ENCODE assay signal across 32 mouse cellular contexts in genomic region chr4:103039103-103039837, GRCm38 (mm10). TPM values are rescaled to one million over a fixed set of nuclear protein-coding genes. Genes with fewer than 3 reads are reported as not detected.
DNase-seq lines count a peak whose midpoint lies in the region; ATAC-seq and TF ChIP-seq lines count a peak whose summit lies in the region.
"Had no signal": no experiment of that assay in that cellular context is flagged by ENCODE, and none has a peak within 500 bp of the region (broad histone marks: within the 10 kb centered on the region; RNA-seq: fewer than 3 reads in every experiment).

No protein-coding gene starts in this region.

- no peak for TF ChIP-seq CTCF in liver, postnatal 0 days (IDR thresholded peaks at IDR 0.05; ENCODE audit: low read depth)

- no peak overlapping the region for H3K4me3 ChIP-seq in limb, embryonic 12.5 days (replicated peaks)
- H3K4me3 ChIP-seq in limb, embryonic 10.5 days, result no peak overlapping the region
- H3K4me3 ChIP-seq in liver, postnatal 0 days (ENCODE audit: low read depth, low read length), result no peak overlapping the region
- H3K4me3 ChIP-seq: embryonic facial prominence, embryonic 12.5 days; hindbrain, embryonic 15.5 days; limb, embryonic 15.5 days; megakaryocyte, embryonic 14.5 days; midbrain, embryonic 13.5 days; neural tube, embryonic 12.5 days had no signal

- intact Hi-C loops in left cerebral cortex, postnatal 14 days (cut with DNase I), result no loop called here

- no peak for ATAC-seq in limb, embryonic 12.5 days (ENCODE audit: insufficient number of reproducible peaks, insufficient read depth, low FRiP score, low TSS enrichment, low read depth)
- peak; percentile 55 for ATAC-seq in common myeloid progenitor, adult 5-6 weeks (replicated peaks; ENCODE audit: low read depth, poor library complexity, severe bottlenecking)
- ATAC-seq in liver, postnatal 0 days, result no peak
- ATAC-seq: forebrain, postnatal 0 days; intestine, embryonic 16.5 days; midbrain, embryonic 13.5 days had no signal

- H3K9me3 ChIP-seq in limb, embryonic 12.5 days, result no peaks in the 10 kb centered on the region
- no peaks in the 10 kb centered on the region for H3K9me3 ChIP-seq in limb, embryonic 10.5 days (replicated peaks)
- no peaks in the 10 kb centered on the region for H3K9me3 ChIP-seq in liver, postnatal 0 days (ENCODE audit: low read length)
- H3K9me3 ChIP-seq: embryonic facial prominence, embryonic 12.5 days; hindbrain, embryonic 15.5 days; limb, embryonic 15.5 days; megakaryocyte, embryonic 14.5 days; midbrain, embryonic 13.5 days; neural tube, embryonic 12.5 days had no signal

- WGBS in limb, embryonic 12.5 days, result 49% methylated on average over 14 of the region's 14 CpGs
- 71% methylated on average over 14 of the region's 14 CpGs for WGBS in limb, embryonic 10.5 days
- 43% methylated on average over 14 of the region's 14 CpGs for WGBS in liver, postnatal 0 days (ENCODE audit: insufficient replicate concordance)

- H3K4me2 ChIP-seq in limb, embryonic 12.5 days, result peak overlapping the region; percentile 17; the same call in 1 of the 2 replicates
- peak overlapping the region; percentile 38; the same call in 1 of the 2 replicates for H3K4me2 ChIP-seq in liver, postnatal 0 days (ENCODE audit: low read depth, low read length)
- H3K4me2 ChIP-seq: embryonic facial prominence, embryonic 12.5 days; hindbrain, embryonic 15.5 days; limb, embryonic 15.5 days; midbrain, embryonic 13.5 days; neural tube, embryonic 12.5 days had no signal

- H3K9ac ChIP-seq in limb, embryonic 12.5 days (replicated peaks), result no peak overlapping the region
- no peak overlapping the region for H3K9ac ChIP-seq in liver, postnatal 0 days (replicated peaks)
- H3K9ac ChIP-seq: embryonic facial prominence, embryonic 12.5 days; forebrain, postnatal 0 days; hindbrain, embryonic 15.5 days; limb, embryonic 15.5 days; midbrain, embryonic 13.5 days; neural tube, embryonic 12.5 days had no signal

- H3K27me3 ChIP-seq in limb, embryonic 12.5 days, result no peaks in the 10 kb centered on the region
- H3K27me3 ChIP-seq in limb, embryonic 10.5 days (ENCODE audit: low read depth, poor library complexity, severe bottlenecking), result no peaks in the 10 kb centered on the region
- H3K27me3 ChIP-seq in liver, postnatal 0 days (ENCODE audit: insufficient read depth, low read length), result no peaks in the 10 kb centered on the region
- H3K27me3 ChIP-seq: embryonic facial prominence, embryonic 12.5 days; hindbrain, embryonic 15.5 days; limb, embryonic 15.5 days; megakaryocyte, embryonic 14.5 days; midbrain, embryonic 13.5 days; neural tube, embryonic 12.5 days had no signal

- H3K36me3 ChIP-seq in limb, embryonic 12.5 days, result no peaks in the 10 kb centered on the region
- no peaks in the 10 kb centered on the region for H3K36me3 ChIP-seq in limb, embryonic 10.5 days
- H3K36me3 ChIP-seq in liver, postnatal 0 days (replicated peaks; ENCODE audit: insufficient read depth, low read length), result no peaks in the 10 kb centered on the region
- H3K36me3 ChIP-seq: embryonic facial prominence, embryonic 12.5 days; hindbrain, embryonic 15.5 days; limb, embryonic 15.5 days; neural tube, embryonic 12.5 days had no signal

- no peak for TF ChIP-seq EP300 in liver, postnatal 0 days (IDR thresholded peaks at IDR 0.05; ENCODE audit: low read depth)

- no peak for DNase-seq in limb, embryonic 10.5 days (ENCODE audit: low spot score)
- peak; percentile 43 for DNase-seq in CD4-positive helper T cell, adult 2 months (ENCODE audit: low read depth, low spot score)
- no peak for DNase-seq in liver, postnatal 0 days
- DNase-seq in left cerebral cortex, postnatal 14 days (ENCODE audit: low spot score in 2 of 2), result no peak
- DNase-seq in cerebellum, postnatal 25 days, result no peak
- DNase-seq in adipocyte (ENCODE audit: low spot score), result no peak
- DNase-seq: adrenal gland, postnatal 36 days; cerebellum, adult 11 months; cerebellum, postnatal 10 days; forebrain, postnatal 0 days; gastrocnemius, postnatal 25 days; heart, postnatal 36 days; kidney, postnatal 25 days; layer of hippocampus, postnatal 36 days; lung, adult 18-20 months; lung, postnatal 10 days; retina, postnatal 1 day had no signal

- peaks cover 22% of the 10 kb centered on the region for H3K4me1 ChIP-seq in limb, embryonic 12.5 days (replicated peaks)
- H3K4me1 ChIP-seq in limb, embryonic 10.5 days, result peaks cover 29% of the 10 kb centered on the region
- no peaks in the 10 kb centered on the region for H3K4me1 ChIP-seq in liver, postnatal 0 days (ENCODE audit: insufficient read depth)
- H3K4me1 ChIP-seq: embryonic facial prominence, embryonic 12.5 days; hindbrain, embryonic 15.5 days; midbrain, embryonic 13.5 days; neural tube, embryonic 12.5 days had no signal

- no peak overlapping the region for H3K27ac ChIP-seq in limb, embryonic 12.5 days
- no peak overlapping the region for H3K27ac ChIP-seq in limb, embryonic 10.5 days
- H3K27ac ChIP-seq in liver, postnatal 0 days (ENCODE audit: low read depth), result no peak overlapping the region
- H3K27ac ChIP-seq: embryonic facial prominence, embryonic 12.5 days; hindbrain, embryonic 15.5 days; limb, embryonic 15.5 days; midbrain, embryonic 13.5 days; neural tube, embryonic 12.5 days had no signal

RNA-seq across cellular contexts. Expression of gene Insl5, which starts 12.6 kb away (rescaled TPM):
- not detected in 2 replicates for polyA plus RNA-seq in limb, embryonic 12.5 days (2016; fragmentation: Nextera tagmentation; extraction: Ambion mirVana)
- polyA plus RNA-seq in limb, embryonic 10.5 days (2016; fragmentation: Nextera tagmentation; extraction: Ambion mirVana), result not detected in 2 replicates
- not detected in 2 replicates for total RNA-seq in common myeloid progenitor, adult 5-6 weeks (2017)
- polyA plus RNA-seq in liver, postnatal 0 days (2015; fragmentation: Nextera tagmentation; extraction: Ambion mirVana), result not detected in 2 replicates
- total RNA-seq in left cerebral cortex, postnatal 14 days (2021), result 1 to 10 TPM in 1 of 2 experiments, under 1 TPM in 1; 0.63 to 1.1 TPM
- total RNA-seq: adrenal gland, postnatal 36 days; gastrocnemius, postnatal 25 days; heart, adult 8-10 months; heart, postnatal 36 days had no signal
- polyA plus RNA-seq: forebrain, embryonic 11.5 days; forebrain, postnatal 0 days; heart, embryonic 14.5 days; kidney, embryonic 14.5 days; limb, embryonic 15.5 days; spleen, adult 2 months; stomach, embryonic 14.5 days had no signal
